Mouse (Mus musculus) spleen, adult 12 weeks (tissue): ENCODE measurements at regions not wholly inside any gene's neighbourhood (a gene's known extent, or its start where the extent isn't known, plus 50 kb on each side); places are given as distances from the start of the nearest gene placed in this dataset.

ENCODE experiments used
- DNase-seq: peaks from one replicate; pipeline ENCODE4 v3.0.0; 2022; ENCODE audit warnings: low spot score

GRCm38 (mm10) chr14:24877853-24878252 is 390.9 kb downstream of the Rps24 start:
- no peak for DNase-seq

- DNase-seq, result no peak
These were observed 399.2 kb downstream of the Rps24 start for GRCm38 (mm10) chr14:24886164-24886563.

DNA sequence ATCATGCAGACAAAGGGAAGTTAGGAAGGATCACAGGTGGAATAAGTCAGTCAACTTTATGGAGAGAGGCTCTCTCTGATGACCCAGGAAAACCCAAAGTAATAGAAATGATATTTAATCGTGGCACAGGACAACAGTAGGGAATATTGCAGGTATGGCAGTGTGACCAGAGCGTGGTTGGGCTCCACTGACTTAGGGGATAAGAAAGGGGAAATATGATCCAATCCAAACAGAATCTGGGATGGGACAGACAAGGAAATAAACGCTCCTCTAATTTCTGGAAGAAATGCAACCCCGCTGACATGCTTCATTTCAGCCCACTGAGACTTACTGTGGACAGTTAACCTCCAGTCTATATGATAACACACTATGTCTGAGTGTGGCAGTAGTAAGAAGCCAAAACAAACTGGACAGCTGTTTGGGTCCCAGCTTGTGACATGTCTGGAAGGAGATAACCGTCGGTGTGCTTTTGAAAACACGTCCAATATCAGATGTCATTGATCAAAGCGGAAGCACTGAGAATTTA is 400.0 kb downstream of the Rps24 start:
- no peak for DNase-seq

DNA sequence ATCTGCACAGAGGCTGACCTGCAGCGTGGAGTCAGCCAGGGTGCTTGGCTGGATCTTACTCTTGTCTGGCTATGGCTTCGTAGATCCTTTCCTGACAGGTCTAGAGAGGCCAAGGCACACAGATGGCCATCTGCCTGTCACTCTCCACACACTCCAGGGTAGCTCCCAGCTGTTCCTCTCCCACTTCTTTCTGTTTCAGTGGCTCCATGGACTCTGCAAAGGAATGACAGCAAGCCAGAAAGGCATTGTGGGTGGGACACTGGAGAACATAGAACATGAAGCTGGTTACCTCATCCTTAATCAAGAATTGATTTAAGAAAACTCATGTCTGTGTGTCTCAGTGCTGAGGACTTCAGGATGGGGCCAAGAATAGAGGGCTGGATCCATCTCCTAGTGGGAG is 403.9 kb downstream of the Rps24 start:
- DNase-seq, result no peak

DNA sequence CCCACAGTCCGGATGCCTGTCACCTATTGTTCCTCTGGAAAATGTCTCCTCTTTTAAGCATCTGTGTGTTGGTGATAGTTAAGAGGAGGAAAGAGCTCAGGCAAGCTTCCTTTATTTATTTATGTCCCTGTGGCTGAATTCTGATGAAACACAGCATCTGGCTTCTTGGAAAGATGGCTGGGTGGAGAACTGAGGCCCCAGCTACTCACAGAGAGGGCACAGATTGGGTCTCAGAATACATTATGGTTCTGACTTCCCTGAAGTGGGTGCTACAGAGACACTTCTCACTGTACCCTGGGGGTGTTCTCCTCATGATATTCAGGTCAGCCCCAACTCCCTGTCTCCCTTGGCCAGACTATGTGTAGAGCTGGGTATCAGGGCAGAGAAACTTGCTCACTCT is 408.3 kb downstream of the Rps24 start:
- no peak for DNase-seq

DNA sequence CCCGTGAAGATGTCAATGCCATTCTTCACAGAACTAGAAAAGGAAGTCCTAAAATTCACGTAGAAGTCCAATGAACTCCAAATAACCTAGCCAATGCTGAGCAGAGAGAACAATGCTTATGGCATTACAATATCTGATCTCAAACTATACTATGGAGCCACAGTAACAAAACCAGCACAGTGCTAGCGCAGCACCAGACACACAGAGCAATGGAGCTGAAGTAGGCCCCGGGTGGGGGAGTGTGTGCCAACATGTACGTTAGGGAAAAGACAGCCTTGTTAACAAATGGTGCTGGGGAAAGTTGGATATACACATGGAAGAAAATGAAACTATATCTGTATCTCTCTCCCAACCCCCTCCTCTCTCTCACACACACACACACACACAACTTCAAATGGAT is 409.8 kb downstream of the Rps24 start:
- DNase-seq, result no peak

- no peak for DNase-seq
These were observed 413.7 kb downstream of the Rps24 start for GRCm38 (mm10) chr14:24900501-24901179.

- DNase-seq, result no peak
These were observed 414.8 kb downstream of the Rps24 start for GRCm38 (mm10) chr14:24901726-24902125.

- no peak for DNase-seq
These were observed 415.9 kb downstream of the Rps24 start for GRCm38 (mm10) chr14:24902870-24903269.

DNA sequence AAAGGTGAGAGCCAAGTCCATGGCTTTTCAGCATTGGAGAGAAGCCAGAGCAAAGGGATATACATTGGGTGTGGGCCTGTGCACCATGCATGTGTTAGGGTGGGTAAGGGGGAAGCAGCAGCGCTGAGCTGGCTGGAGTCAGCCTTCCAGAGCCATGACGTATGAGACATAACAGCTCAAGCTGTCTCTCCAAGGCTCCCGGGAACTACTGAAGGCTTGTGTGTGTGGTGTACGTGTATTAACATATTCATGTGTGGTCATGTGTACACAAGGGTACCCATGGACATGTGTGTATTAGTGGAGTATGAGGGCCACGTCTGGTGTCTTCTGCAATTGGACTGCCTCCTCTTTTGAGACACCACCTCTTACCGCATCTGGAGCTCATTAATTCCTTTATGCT is 417.8 kb downstream of the Rps24 start:
- DNase-seq, result no peak

DNA sequence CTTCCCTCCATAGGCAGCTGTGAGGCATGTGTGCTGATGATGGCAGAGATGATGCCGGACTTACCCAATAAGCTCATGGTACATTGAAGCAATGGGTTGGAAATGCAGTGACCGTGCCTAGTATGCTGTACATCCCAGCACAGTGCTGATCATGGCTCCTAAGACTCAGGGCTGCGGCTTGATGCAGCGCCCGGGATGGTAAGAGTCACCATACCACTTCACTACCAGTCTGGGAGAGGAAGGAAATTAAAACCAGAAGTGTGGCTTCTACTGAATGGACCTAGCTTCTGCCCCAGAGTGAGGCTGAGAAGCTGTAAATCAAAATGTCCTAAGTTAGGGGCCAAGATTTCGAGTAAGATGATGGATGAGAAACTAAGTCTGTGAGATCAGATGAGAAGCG is 420.0 kb downstream of the Rps24 start:
- no peak for DNase-seq

- no peak for DNase-seq
These were observed 421.5 kb downstream of the Rps24 start for GRCm38 (mm10) chr14:24908377-24908776.

DNA sequence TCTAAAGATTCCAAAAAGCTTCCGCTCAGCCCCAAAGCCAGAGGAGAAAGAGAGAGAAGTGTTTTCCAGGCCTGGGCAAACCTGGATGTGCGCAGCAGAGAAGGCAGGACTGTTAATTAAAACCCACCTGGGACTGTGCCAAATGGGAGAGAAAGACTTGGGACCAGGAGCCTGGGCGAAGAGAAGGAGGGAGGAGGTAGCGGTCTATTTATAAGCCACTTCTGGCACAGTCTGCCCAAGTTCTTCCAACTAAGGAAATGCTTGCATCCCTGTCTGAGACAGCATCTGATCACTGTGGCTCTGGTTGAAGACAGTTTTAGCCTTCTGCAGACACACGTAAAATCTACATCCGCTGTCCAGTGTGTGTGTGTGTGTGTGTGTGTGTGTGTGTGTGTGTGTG is 424.7 kb downstream of the Rps24 start:
- no peak for DNase-seq

DNA sequence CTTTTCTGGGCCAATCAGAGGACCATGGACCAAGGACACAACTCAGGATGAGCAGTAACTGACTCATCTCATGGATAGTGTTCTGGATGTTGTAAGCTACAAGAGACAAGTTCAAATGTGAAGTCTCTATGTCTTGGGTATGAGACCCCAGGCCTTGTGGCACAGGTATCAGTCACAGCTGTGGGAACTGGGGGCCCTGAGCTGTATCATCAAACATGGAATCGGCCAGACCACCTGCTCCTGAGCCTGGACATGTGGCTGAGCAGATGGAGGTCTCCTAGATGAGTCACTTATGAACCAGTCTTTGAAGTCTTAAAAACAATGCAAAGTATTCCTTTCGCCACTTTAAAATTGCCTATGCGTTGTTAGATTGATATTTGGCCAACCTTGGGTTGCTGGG is 432.1 kb downstream of the Rps24 start:
- no peak for DNase-seq

DNA sequence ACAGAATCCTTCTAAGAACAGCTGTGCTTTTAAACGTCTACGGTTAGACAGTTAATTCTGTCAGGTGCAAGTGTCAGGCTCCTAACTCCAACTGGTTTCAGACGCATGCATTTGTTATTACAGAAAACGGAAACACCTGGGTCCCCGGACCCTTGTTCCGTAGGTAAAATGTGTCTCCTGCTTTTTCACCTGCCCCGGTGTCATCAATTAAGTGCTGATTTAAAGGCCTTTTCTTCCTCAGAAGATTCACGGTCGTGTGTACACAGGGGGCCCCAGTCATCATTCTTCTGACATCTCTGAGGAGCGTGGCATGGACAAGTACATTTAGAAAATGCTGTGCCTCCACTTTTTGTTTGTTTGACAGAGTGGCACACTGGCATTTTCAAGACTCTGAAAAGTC is 435.1 kb downstream of the Rps24 start:
- no peak for DNase-seq

DNA sequence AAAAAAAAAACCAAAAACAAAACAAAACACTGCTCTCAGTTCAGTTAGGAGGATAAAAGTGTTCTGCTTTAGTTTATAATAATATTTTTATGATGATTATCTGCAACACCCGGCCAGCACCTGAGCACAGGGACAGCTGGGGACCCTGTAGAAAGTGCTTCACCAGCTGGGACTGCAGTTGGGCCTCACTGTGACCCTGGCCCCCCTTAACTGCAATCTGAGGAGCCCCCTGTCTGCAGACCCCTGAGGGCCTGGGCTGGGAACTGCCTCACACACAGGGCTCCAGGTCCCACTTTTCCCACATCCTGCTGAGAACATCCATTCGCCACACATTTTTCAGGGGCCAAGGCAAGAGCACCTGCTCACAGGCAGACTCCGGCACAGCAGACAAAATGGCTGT is 437.6 kb downstream of the Rps24 start:
- no peak for DNase-seq

GRCm38 (mm10) chr14:24926086-24927048 is 439.4 kb downstream of the Rps24 start:
- DNase-seq, result no peak

- no peak for DNase-seq
These were observed 441.8 kb downstream of the Rps24 start for GRCm38 (mm10) chr14:24928726-24929125.

DNA sequence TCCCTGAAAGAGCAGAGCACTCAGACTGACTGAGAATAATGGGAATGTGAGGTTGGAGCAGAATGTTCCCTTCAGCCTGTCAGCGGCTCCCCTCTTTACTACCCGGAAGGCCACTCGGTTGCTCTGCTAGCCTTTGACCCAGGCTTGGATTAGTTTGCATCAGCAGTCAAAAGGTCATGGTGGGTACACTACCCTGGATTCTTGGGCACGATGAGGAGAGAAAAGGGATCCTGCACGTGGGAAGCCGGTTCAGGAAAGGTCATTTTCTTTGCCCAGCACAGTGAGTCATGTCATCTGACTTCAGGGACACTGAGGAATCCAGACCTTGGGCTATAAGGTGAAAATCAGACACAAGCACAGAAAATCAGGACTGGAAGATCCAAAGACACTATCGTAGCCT is 443.3 kb downstream of the Rps24 start:
- no peak for DNase-seq

GRCm38 (mm10) chr14:24937876-24938275 is 451.0 kb downstream of the Rps24 start:
- DNase-seq, result no peak

DNA sequence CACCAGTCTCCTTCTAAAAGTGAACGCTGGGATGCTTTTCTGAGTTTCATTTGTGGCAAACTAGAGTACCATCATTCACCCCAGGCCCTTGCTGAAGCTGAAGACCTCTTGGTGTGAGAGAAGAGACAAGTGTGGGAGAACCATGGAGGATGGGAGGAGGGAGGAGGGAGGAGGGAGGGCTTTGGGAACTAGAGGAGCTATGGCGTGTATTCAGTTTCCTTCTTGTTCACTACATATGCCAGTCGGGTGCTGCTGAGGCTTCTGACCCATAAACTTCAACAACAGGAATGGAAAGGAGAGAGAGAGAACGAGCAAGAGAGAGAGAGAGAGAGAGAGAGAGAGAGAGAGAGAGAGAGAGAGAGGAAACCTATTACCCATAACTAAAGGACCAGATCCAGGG is 452.1 kb downstream of the Rps24 start:
- DNase-seq, result no peak

- DNase-seq, result no peak
These were observed 452.7 kb downstream of the Rps24 start for GRCm38 (mm10) chr14:24939476-24940200.

- no peak for DNase-seq
These were observed 458.8 kb downstream of the Rps24 start for GRCm38 (mm10) chr14:24945716-24946115.
